Mouse (Mus musculus): Measurements from ENCODE around the gene Cdkn1a. TPM values are rescaled to one million over a fixed set of nuclear protein-coding genes. Genes with fewer than 3 reads are reported as not detected.

Gene Cdkn1a
- polyA plus RNA-seq, 1 experiment: not detected

DNA sequence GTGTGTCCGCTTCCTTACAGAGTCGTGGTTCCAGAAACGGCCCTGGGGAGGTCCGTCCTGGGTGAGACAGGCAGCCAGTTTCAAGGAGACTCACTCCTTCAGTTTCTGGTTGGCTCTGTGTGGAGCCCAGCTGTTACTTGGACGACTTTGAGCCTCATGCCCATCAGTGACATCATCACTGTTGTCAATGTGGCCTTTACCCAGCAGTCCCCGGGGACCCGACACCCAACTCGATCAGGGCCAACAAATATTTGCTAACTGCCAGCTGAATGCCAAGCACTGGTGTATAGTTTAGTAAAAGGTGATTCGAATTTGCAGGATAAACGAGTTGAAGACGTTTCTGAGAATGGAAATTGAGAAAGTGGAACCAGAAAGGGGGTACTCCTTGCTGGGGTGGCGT, 25.2 kb downstream of the Cdkn1a start:
- H3K4me1 ChIP-seq (ENCODE audit: control insufficient read depth, insufficient read depth, low read length): peaks cover 4% of the 10 kb centered on the region; the same call in 1 of the 2 replicates
- TF ChIP-seq CTCF (IDR thresholded peaks at IDR 0.05; ENCODE audit: insufficient read depth, low read depth, low read length) (no peak), POLR2A (IDR thresholded peaks at IDR 0.05; ENCODE audit: insufficient read depth, low read depth, low read length) (no peak)
- no peak overlapping the region for H3K27ac ChIP-seq (ENCODE audit: insufficient read depth, low read depth, low read length)
- no peak overlapping the region for H3K4me3 ChIP-seq (ENCODE audit: insufficient read depth, low read depth, low read length)
- 75% methylated on average over 12 of the region's 12 CpGs for WGBS

DNA sequence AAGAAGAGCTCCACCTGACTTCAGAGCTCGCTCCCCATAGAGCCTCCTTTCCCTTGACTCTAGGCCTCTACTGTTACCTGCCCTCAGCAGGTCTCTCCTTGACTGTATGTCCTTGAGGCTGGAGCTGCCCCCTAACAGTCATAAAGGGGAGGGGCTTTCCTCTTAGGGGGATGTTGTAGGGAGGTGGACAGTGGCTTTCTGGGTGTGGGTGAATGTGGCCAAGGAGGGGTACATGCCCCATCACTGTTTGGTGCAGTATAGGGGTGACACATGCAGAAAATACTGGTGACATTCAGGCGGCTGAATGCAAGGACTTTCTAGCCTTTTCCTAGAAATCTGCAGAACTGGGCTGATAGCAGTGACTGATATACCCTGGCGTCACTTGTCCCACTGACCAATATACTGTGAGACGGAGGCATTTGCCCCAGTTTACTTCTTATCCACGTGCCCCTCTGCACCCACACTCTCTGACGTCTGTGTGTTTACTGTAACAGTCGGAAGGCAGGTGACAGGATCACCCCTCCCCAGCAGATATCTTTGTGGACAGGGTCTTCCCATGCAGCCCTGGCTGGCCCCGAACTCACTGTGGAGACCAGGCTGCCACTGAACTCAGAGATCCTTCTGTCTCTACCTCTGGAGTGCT, 26.4 kb downstream of the Cdkn1a start:
- WGBS: 92% methylated on average over 8 of the region's 8 CpGs
- H3K27ac ChIP-seq (ENCODE audit: insufficient read depth, low read depth, low read length): no peak overlapping the region
- peaks cover 4% of the 10 kb centered on the region; the same call in 1 of the 2 replicates for H3K4me1 ChIP-seq (ENCODE audit: control insufficient read depth, insufficient read depth, low read length)

DNA sequence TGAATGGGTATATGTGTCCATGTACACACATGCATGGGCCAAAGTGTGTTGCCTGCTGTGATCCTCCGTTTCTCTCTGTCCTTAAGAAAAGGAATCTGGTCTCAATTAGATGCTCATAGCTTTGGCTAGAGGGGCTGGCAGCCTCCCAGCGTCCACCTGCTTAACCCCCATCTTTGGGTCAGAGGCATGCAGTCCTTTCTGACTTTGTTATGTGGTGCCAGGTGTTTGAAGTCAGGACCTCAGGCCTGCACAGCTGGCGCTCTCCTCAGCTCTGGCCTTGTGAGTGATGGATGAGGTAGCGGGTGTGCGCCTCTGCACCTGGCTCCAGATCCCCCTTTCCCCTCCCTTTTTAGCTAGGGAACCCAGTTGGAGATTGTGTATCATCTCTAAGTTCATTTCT, 27.3 kb downstream of the Cdkn1a start:
- Histone ChIP-seq H3K4me1 (ENCODE audit: control insufficient read depth, insufficient read depth, low read length) (peaks cover 4% of the 10 kb centered on the region; the same call in 1 of the 2 replicates), H3K27ac (ENCODE audit: insufficient read depth, low read depth, low read length) (no peak overlapping the region), H3K4me3 (ENCODE audit: insufficient read depth, low read depth, low read length) (no peak overlapping the region)
- TF ChIP-seq CTCF (IDR thresholded peaks at IDR 0.05; ENCODE audit: insufficient read depth, low read depth, low read length) (no peak), POLR2A (IDR thresholded peaks at IDR 0.05; ENCODE audit: insufficient read depth, low read depth, low read length) (no peak)
- 76% methylated on average over 5 of the region's 5 CpGs for WGBS

More for the DNA sequence above, 26.4 kb downstream of the Cdkn1a start:
- TF ChIP-seq CTCF (IDR thresholded peaks at IDR 0.05; ENCODE audit: insufficient read depth, low read depth, low read length) (no peak), POLR2A (IDR thresholded peaks at IDR 0.05; ENCODE audit: insufficient read depth, low read depth, low read length) (no peak)
- no peak overlapping the region for H3K4me3 ChIP-seq (ENCODE audit: insufficient read depth, low read depth, low read length)

DNA sequence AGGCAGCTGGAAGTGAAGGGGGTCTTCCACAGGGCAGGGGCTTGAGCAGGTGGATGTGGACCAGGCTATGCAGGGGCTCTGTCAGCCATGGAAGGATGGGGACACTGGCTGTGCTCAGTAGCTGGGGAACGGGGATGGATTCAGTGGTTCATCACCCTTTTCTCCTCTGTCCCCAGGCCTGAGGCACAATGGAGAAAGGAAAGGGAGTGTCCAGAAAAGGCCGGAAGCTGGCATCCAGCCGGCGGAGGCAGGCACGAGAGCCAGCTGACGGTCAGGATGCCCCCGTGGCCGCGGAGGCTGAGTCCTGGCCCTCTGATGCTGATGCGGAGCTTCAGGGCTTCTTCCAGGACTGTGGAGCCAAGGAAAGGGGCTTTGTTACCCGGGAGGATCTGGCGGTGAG, 29.9 kb downstream of the Cdkn1a start:
- peaks cover 4% of the 10 kb centered on the region; the same call in 1 of the 2 replicates for H3K4me1 ChIP-seq (ENCODE audit: control insufficient read depth, insufficient read depth, low read length)
- TF ChIP-seq CTCF (IDR thresholded peaks at IDR 0.05; ENCODE audit: insufficient read depth, low read depth, low read length) (no peak), POLR2A (IDR thresholded peaks at IDR 0.05; ENCODE audit: insufficient read depth, low read depth, low read length) (no peak)
- H3K27ac ChIP-seq (ENCODE audit: insufficient read depth, low read depth, low read length): no peak overlapping the region
- H3K4me3 ChIP-seq (ENCODE audit: insufficient read depth, low read depth, low read length): no peak overlapping the region
- WGBS: 54% methylated on average over 12 of the region's 12 CpGs

DNA sequence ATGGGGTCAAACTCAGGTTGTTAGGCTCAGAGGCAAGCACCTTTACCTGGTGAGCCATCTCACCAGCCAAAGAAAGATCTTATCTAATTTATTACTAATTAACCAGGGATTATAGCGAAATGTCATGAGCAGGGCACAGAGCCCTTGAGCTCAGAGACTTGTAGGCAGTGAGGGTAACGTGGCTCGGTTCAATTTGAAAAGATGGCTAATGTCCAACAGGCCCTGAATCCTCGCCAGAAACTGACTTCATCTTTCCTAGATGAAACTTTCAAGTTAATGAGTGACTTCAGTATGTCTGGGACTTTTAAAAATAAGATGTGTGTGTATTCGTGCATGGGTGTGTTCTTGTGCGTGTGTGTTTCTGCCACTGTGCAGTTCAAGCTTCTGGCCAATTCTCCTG, 32.0 kb downstream of the Cdkn1a start:
- 71% methylated on average over 6 of the region's 6 CpGs for WGBS
- Histone ChIP-seq H3K4me1 (ENCODE audit: control insufficient read depth, insufficient read depth, low read length) (peaks cover 4% of the 10 kb centered on the region; the same call in 1 of the 2 replicates), H3K4me3 (ENCODE audit: insufficient read depth, low read depth, low read length) (no peak overlapping the region), H3K27ac (ENCODE audit: insufficient read depth, low read depth, low read length) (no peak overlapping the region)
- TF ChIP-seq CTCF (IDR thresholded peaks at IDR 0.05; ENCODE audit: insufficient read depth, low read depth, low read length) (no peak), POLR2A (IDR thresholded peaks at IDR 0.05; ENCODE audit: insufficient read depth, low read depth, low read length) (no peak)

DNA sequence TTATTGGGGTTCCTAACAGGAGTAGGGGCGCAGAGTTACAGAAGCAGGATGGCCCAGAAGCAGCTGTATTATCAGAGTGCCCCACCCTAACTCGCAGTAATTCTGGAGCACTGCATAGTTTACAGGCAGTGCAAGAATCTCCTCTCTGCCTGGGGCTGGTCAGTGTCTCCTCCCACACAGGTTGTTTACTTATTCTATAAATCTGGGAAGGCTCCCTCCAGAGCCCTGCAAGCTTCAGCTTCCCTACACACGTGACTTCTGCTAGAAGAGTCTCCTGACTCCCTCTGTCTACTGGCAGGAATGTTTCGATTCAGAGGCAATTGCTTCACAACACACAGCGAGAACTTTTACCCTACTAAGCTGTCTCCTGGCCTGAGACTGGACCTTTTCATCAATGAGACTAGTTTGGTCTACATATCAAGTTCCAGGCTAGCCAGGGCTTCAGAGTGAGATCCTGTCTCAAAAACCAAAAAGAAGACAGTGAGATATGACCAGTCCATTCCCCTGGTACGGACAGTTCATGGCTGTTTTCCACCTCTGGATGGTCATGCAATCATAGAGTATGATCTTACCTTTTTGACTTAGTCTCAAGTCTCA, 32.9 kb downstream of the Cdkn1a start:
- Histone ChIP-seq H3K4me3 (ENCODE audit: insufficient read depth, low read depth, low read length) (no peak overlapping the region), H3K4me1 (ENCODE audit: control insufficient read depth, insufficient read depth, low read length) (peaks cover 4% of the 10 kb centered on the region; the same call in 1 of the 2 replicates), H3K27ac (ENCODE audit: insufficient read depth, low read depth, low read length) (no peak overlapping the region)
- 76% methylated on average over 6 of the region's 6 CpGs for WGBS
- TF ChIP-seq POLR2A (IDR thresholded peaks at IDR 0.05; ENCODE audit: insufficient read depth, low read depth, low read length) (no peak), CTCF (IDR thresholded peaks at IDR 0.05; ENCODE audit: insufficient read depth, low read depth, low read length) (no peak)

DNA sequence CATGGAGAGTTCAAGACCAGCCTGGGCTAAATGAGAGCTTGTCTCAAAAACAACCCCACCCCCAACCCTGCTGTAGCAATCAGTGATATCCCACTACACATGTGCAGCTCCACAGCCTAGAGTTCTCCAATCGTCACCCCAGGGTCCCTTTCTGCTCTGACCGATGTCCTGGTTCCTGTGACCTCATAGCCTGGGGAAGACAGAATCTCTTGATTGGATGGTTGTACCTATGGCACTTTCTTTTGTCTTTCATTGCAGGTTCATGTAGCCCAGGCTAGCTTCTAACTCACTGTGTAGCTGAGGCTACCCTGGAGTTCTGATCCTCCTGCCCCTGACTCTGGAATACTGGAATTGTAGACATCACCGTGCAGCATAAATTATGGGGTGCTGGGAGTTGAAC, 35.8 kb downstream of the Cdkn1a start:
- TF ChIP-seq CTCF (IDR thresholded peaks at IDR 0.05; ENCODE audit: insufficient read depth, low read depth, low read length) (no peak), POLR2A (IDR thresholded peaks at IDR 0.05; ENCODE audit: insufficient read depth, low read depth, low read length) (no peak)
- 97% methylated on average over 3 of the region's 3 CpGs for WGBS

DNA sequence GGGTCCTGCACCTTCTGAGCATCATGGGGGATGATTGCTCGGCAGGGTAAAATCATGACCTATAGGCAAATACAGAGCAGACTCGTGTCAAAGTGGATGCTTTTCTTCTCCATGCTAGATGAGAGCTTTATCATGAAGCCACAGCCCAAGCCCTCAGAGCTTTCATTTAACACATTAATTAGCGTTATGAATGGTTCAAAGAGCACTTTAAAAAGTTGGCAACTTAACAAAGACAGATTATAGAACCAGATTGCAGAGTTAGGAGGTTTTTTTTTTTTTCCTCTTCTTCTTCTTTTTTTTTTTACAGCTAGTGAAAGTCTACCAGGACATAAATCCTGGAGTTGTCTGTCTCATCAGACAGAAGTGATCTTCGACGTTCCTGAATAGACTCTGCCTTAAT, 38.6 kb downstream of the Cdkn1a start:
- Histone ChIP-seq H3K27ac (ENCODE audit: insufficient read depth, low read depth, low read length) (no peak overlapping the region), H3K4me3 (ENCODE audit: insufficient read depth, low read depth, low read length) (no peak overlapping the region), H3K4me1 (ENCODE audit: control insufficient read depth, insufficient read depth, low read length) (peaks cover 5% of the 10 kb centered on the region)
- 49% methylated on average over 5 of the region's 5 CpGs for WGBS
- TF ChIP-seq POLR2A (IDR thresholded peaks at IDR 0.05; ENCODE audit: insufficient read depth, low read depth, low read length) (no peak), CTCF (IDR thresholded peaks at IDR 0.05; ENCODE audit: insufficient read depth, low read depth, low read length) (no peak)

More for the DNA sequence above, 35.8 kb downstream of the Cdkn1a start:
- Histone ChIP-seq H3K27ac (ENCODE audit: insufficient read depth, low read depth, low read length) (no peak overlapping the region), H3K4me1 (ENCODE audit: control insufficient read depth, insufficient read depth, low read length) (no peaks in the 10 kb centered on the region), H3K4me3 (ENCODE audit: insufficient read depth, low read depth, low read length) (no peak overlapping the region)

DNA sequence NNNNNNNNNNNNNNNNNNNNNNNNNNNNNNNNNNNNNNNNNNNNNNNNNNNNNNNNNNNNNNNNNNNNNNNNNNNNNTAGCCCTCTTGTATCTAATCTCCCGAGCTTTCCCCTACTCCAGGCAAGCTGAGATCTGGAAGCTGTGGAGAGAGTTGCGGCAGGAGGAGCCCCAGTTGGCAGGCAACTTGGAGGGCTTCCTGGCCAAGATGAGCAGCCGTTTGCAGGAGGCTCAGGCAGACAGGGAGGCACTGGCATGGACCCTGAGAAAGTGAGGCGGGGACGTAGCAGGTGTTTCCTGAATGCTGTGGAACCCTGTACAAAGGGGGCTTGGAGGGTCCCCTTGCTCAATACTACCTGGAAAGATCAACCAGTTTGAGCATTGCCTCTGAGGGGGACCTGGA, 44.3 kb downstream of the Cdkn1a start:
- 68% methylated on average over 5 of the region's 5 CpGs for WGBS
- Histone ChIP-seq H3K4me1 (ENCODE audit: control insufficient read depth, insufficient read depth, low read length) (peaks cover 19% of the 10 kb centered on the region), H3K27ac (ENCODE audit: insufficient read depth, low read depth, low read length) (no peak overlapping the region), H3K4me3 (ENCODE audit: insufficient read depth, low read depth, low read length) (no peak overlapping the region)
- no peak for TF ChIP-seq POLR2A (IDR thresholded peaks at IDR 0.05; ENCODE audit: insufficient read depth, low read depth, low read length)
- no peak for TF ChIP-seq CTCF (IDR thresholded peaks at IDR 0.05; ENCODE audit: insufficient read depth, low read depth, low read length)

Data from olfactory bulb, adult 2 months (tissue).